Mouse (Mus musculus): ENCODE data around the gene Vopp1.
A peak's percentile ranks its signal among the peaks of the same experiment; 100 is the strongest.

Gene Vopp1

DNA sequence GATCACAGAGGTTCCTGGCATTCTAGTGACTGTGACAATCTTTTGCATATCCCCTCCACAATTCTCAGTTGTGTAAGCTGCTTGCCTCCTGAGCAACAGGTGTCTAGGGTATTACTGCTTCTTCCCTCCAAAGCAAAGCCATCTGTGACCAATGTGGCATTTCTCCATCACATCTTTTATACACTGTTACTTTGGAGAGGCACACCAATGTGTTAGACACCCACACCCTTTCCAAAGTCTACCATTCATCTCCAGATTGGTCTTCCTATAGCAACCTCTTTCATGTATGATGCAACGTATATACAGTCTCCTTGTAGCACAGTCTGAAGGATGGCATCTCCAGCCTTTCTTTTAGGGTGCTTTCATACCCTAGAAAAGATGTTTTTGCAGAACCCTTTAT is 42.3 kb downstream of the Vopp1 start:
- DNase-seq: no peak

- DNase-seq: no peak
These were observed 44.6 kb downstream of the Vopp1 start for GRCm38 (mm10) chr6:57780359-57780758.

DNA sequence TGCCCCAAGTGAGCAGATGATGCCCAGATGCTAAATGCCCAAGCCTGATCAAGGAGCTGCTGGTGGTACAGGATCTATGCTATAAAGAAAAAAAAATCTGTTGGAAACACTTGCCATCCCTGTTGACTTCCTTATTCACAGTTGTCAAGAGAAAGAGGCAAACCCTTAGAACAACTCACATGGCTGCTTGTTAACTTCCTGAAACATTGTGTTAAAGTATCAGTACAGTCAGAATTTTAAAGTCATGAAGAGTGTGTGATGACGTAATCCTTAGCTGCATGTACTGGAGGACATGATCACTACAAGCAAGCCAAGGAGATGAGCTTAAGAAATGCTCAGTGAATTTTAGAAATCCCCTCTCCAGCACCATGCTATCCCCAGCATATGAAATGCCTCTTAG is 51.2 kb downstream of the Vopp1 start:
- DNase-seq: no peak

GRCm38 (mm10) chr6:57770467-57771190 is 54.3 kb downstream of the Vopp1 start:
- DNase-seq: no peak

DNA sequence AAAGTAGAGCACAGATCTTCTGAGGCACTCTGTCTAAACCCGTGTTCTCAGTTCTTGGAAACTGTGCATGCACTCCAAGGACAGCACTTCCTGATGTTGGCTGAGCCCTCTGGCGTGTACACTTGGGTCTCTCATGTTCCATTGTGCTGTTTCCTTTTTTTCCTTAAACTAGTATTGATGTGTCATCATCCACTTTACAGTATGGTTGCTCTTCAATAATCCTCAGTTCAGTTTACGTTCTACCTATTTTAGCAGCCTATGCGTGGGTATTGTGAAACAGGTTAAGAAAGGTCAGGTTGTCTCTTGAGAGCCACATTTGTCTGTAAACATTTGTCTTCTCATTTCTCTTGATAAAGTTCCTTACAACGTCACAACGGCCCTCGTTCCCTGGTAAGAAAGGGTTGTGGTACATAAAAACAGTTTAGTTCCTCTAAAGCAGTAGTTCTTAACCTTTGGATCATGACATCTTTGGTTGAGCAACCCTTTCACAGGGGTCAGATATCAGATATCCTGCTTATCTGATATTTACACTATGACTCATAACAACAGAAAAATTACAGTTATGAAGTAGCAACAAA is 55.9 kb downstream of the Vopp1 start:
- DNase-seq: no peak

- DNase-seq: no peak
These were observed 57.7 kb downstream of the Vopp1 start for GRCm38 (mm10) chr6:57767112-57767868.

DNA sequence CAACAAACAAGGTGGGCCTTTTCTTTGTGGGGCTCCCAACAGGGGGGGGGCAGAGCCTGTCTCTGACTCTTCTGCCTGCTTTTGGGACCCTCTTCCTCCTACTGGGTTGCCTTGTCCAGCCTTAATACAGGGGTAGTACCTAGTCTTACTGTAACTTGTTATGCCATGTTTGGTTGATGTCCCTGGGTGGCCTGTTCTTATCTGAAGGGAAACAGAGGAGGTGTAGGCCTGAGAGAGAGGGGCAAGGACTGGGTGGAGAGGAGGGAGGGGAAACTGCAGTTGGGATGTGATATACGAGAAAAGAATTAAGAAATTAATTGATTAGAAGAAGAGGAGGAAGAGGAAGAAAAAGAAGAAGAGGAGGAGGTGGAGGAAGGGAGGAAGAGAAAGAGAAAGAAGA is 58.7 kb downstream of the Vopp1 start:
- DNase-seq: no peak

DNA sequence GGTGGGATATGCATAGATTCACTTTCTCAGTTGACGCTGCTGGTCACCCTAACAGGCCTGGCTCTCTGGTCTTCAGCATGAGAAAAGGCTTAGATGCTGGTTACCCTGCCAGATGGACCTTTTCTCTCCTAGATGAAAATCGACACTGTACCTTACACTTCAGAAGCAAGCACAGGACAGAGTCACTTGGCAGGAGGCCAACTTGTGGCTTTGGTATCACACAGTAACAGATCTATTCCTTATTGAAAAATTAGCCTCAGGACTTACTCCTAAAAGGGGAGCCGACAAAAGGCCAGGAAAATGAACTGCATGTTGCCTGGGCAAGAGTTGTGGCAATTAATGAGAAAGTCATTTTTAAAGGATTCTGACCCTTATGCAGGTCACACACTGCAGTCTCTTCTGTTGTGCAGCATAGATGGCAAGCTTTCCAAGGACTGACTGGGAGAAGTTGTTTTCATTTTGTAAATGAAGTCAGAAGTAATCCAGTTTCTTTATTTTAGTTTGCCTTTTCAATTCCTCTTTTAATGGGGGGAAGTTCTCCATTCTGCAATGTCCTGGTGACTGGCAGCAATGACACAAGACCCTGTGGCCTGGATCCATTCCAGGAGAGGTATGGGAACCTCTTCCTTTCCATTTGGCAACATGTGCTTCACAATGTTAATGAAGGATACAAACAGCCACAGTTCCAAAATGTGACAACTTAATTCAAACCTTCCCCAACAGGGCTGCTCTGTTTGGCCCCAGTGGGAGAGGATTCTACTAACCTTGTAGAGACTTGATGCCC is 59.7 kb downstream of the Vopp1 start:
- DNase-seq: no peak

DNA sequence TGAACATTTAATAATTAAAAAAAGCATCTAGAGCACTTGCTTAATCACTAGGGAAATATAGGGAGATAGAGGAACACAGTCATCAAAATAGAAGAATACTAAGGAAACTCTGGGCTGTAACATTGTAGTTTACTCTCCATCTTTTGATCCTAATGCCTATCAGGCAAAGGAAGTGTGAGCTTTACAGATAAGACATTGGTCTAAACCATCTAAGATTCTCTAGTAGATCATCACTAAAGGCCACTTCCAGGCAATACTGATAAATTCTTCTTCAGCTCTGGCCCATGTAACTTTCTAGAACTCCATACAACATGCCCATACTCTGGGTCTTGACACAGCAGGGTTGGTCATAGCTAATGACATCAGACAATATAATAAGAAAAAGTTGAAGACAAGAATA is 61.9 kb downstream of the Vopp1 start:
- DNase-seq: no peak

- no peak for DNase-seq
These were observed 70.8 kb downstream of the Vopp1 start for GRCm38 (mm10) chr6:57753962-57754759.

- no peak for DNase-seq
These were observed 79.2 kb downstream of the Vopp1 start for GRCm38 (mm10) chr6:57745748-57746129.

DNA sequence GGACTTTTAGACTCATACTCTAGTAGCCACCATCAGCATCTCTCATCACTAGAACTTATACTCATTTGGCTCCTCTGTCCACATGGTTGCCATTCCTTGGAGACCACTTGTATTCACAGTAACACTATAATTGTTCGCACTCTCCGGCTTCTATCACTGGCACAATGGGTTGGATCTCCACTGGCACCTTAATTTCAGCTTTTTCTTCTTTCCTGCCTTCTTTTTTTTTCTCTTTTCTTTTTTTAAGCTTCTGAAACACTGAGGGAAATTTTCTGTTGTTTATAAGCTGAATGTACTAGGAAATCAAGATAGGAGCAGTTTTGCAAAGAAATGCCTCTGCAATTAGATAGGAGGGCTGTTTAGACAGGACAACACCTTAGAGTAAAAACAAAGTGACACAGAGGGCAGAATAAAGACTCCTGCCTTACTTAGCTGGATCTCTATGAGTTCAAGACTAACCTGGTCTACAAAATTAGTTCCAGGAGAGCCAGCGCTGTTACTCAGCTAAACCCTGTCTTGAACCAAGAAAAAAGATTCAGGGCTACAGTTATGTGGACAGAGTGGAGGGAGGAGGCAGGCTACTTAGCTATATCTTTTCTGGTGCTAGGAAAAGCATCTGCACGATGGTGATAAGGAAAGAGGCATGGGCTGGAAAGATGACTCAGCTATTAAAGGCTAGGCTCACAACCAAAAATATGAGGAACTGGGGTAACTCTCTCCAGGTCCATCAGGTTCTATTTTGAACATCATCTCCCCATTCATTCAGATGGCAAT is 79.8 kb downstream of the Vopp1 start:
- DNase-seq: no peak

GRCm38 (mm10) chr6:57744123-57744522 is 80.8 kb downstream of the Vopp1 start:
- DNase-seq: no peak

DNA sequence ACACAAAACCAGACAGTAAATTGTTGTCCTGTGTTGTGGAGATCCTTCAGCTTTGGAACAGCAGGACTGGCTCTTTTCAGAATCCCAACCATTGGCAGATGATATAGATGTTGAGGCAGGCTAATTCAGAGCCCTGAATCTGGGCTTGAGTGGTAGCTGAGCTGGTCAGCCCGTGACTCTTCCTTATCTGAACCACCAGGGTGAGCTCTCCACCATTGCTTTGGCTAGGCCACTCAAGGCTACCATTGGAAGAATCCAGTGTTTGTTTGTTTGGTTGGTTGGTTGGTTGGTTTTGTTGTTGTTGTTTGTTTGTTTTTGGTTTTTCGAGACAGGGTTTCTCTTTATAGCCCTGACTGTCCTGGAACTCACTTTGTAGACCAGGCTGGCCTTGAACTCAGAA is 81.6 kb downstream of the Vopp1 start:
- peak; percentile 2 to 13 for DNase-seq

- DNase-seq: no peak
These were observed 82.2 kb downstream of the Vopp1 start for GRCm38 (mm10) chr6:57742749-57743148.

DNA sequence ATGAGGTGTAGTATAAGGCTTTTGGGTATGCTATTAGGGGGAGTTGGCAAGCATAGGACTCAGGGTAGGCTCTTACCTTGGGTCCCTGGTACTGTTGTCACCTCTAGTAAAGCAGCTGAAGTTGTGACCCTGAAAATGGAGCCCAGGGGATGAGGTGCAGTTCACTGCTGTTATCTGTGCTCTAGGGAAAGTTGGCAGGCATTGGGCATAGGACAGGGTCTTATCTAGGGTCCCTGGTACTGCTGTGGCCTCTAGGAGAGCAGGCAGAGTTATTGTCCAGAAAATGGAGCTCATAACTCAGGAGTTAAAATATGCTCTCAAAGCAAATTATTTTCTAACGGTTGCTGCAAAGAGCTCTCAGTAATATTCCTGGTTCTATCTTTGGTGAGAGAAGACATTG is 103.6 kb downstream of the Vopp1 start:
- no peak for DNase-seq

- peak; percentile 24 to 31 for DNase-seq
These were observed 113.2 kb downstream of the Vopp1 start for GRCm38 (mm10) chr6:57711726-57712125.

- no peak for DNase-seq
These were observed 118.2 kb downstream of the Vopp1 start for GRCm38 (mm10) chr6:57706721-57707120.

GRCm38 (mm10) chr6:57703703-57704102 is 121.3 kb downstream of the Vopp1 start:
- DNase-seq: no peak

- peak; percentile 96 for DNase-seq
These were observed 122.0 kb downstream of the Vopp1 start for GRCm38 (mm10) chr6:57702743-57703499.

GRCm38 (mm10) chr6:57702376-57702742 is 122.6 kb downstream of the Vopp1 start, which contains the start of gene Lancl2:
TSS of gene Lancl2 (plus strand) at chr6:57702540.
- DNase-seq: no peak
